Mouse (Mus musculus) brain, embryonic 14.5 days (tissue): ENCODE measurements around the gene 9330161L09Rik.
"Not testable (repeated sequence)": the region's sequence is repeated elsewhere in the genome, so short reads cannot be mapped to it uniquely, and the experiment has no call there.

Source experiments
- CTCF ChIP-seq: fragments of 200-500 bp; IDR thresholded peaks from 2 replicates; pipeline ENCODE4 v1.5.1; 2012; ENCODE audit warnings: inconsistent platforms, mild to moderate bottlenecking, moderate library complexity, borderline replicate concordance; ENCODE audit not compliant: insufficient read depth, insufficient read length; ENCODE audit errors: extremely low read depth
- POLR2A ChIP-seq: fragments of 200-500 bp; IDR thresholded peaks from 2 replicates; pipeline ENCODE4 v1.6.1; 2012; ENCODE audit warnings: mild to moderate bottlenecking, inconsistent platforms, borderline replicate concordance; ENCODE audit not compliant: poor library complexity, insufficient read depth, insufficient read length, severe bottlenecking; ENCODE audit errors: extremely low read depth

DNA sequence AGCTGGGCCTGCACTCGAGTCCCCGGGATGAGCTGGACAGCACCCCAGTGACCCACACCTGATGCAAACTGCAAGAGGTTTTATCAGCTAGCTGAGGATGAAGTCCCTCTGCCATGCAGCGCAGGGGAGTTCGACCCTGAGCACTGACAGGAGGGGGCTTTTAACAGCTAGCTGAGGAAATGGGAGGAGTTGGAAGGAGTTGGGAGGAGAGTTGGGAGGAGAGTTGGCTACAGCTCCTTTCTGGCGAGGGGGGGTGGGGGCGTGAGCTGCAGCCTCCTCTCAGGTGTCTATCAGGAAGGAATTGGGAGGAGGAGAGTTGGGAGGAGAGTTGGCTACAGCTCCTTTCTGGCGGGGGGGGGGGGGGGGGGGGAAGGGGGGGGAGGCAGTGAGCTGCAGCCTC, 36.6 kb upstream of the 9330161L09Rik start:
- not testable (repeated sequence) for TF ChIP-seq POLR2A, CTCF
